Mouse (Mus musculus): Measurements from ENCODE around the gene Dvl3. TPM values are rescaled to one million over a fixed set of nuclear protein-coding genes. Genes with fewer than 3 reads are reported as not detected.

The Dvl3 gene
- total RNA-seq, 2 experiments from 2014 or later = 2.0 to 30.7 TPM

- peak; percentile 78 for ATAC-seq (replicated peaks; ENCODE audit: poor library complexity, severe bottlenecking)
Observed at GRCm38 (mm10) chr16:20496671-20497600, 19.8 kb upstream of the Dvl3 start.

- ATAC-seq (replicated peaks; ENCODE audit: poor library complexity, severe bottlenecking) = no peak
Observed at GRCm38 (mm10) chr16:20497980-20498676, 18.7 kb upstream of the Dvl3 start.

GRCm38 (mm10) chr16:20498677-20499475 lies 17.9 kb upstream of the Dvl3 start, which contains the start of gene Eif2b5:
Eif2b5 (plus strand) TSS chr16:20498817.
- ATAC-seq (replicated peaks; ENCODE audit: poor library complexity, severe bottlenecking) = peak; percentile 93

GRCm38 (mm10) chr16:20506000-20506399 lies 10.8 kb upstream of the Dvl3 start:
- no peak for ATAC-seq (replicated peaks; ENCODE audit: poor library complexity, severe bottlenecking)

GRCm38 (mm10) chr16:20509349-20509748 lies 7.4 kb upstream of the Dvl3 start:
- ATAC-seq (replicated peaks; ENCODE audit: poor library complexity, severe bottlenecking) = no peak; the same call in 1 of the 2 replicates

- no peak for ATAC-seq (replicated peaks; ENCODE audit: poor library complexity, severe bottlenecking)
Observed at GRCm38 (mm10) chr16:20511277-20511847, 5.4 kb upstream of the Dvl3 start.

GRCm38 (mm10) chr16:20516032-20516431 lies 750 bp upstream of the Dvl3 start:
- no peak for ATAC-seq (replicated peaks; ENCODE audit: poor library complexity, severe bottlenecking)

- peak; percentile 36; the same call in 1 of the 2 replicates for ATAC-seq (replicated peaks; ENCODE audit: poor library complexity, severe bottlenecking)
Observed at GRCm38 (mm10) chr16:20517216-20517615, 434 bp downstream of the Dvl3 start.

GRCm38 (mm10) chr16:20517701-20518374 lies 1.1 kb downstream of the Dvl3 start:
- 0 out of 2 replicates have a peak, but pooled peaks have one; percentile 3 for ATAC-seq (replicated peaks; ENCODE audit: poor library complexity, severe bottlenecking)

- no peak for ATAC-seq (replicated peaks; ENCODE audit: poor library complexity, severe bottlenecking)
Observed at GRCm38 (mm10) chr16:20523886-20524285, 7.1 kb downstream of the Dvl3 start.

- ATAC-seq (replicated peaks; ENCODE audit: poor library complexity, severe bottlenecking) = no peak
Observed at GRCm38 (mm10) chr16:20528779-20529178, 12.0 kb downstream of the Dvl3 start.

- no peak for ATAC-seq (replicated peaks; ENCODE audit: poor library complexity, severe bottlenecking)
Observed at GRCm38 (mm10) chr16:20529375-20529774, 12.6 kb downstream of the Dvl3 start.

- ATAC-seq (replicated peaks; ENCODE audit: poor library complexity, severe bottlenecking) = no peak
Observed at GRCm38 (mm10) chr16:20530941-20531340, 14.2 kb downstream of the Dvl3 start.

GRCm38 (mm10) chr16:20534617-20535295 lies 18.0 kb downstream of the Dvl3 start:
- ATAC-seq (replicated peaks; ENCODE audit: poor library complexity, severe bottlenecking) = no peak

- peak; percentile 89 for ATAC-seq (replicated peaks; ENCODE audit: poor library complexity, severe bottlenecking)
Observed at GRCm38 (mm10) chr16:20535296-20536080, 18.7 kb downstream of the Dvl3 start, which contains the start of gene Ap2m1. Ap2m1 (plus strand) TSS chr16:20535478.

GRCm38 (mm10) chr16:20536081-20536665 lies 19.4 kb downstream of the Dvl3 start:
- no peak for ATAC-seq (replicated peaks; ENCODE audit: poor library complexity, severe bottlenecking)

- peak; percentile 4 for ATAC-seq (replicated peaks; ENCODE audit: poor library complexity, severe bottlenecking)
Observed at GRCm38 (mm10) chr16:20537071-20537471, 20.3 kb downstream of the Dvl3 start.

Data from granulocyte monocyte progenitor cell, adult 5-6 weeks (primary cell).